Mouse (Mus musculus) intestine, embryonic 16.5 days (tissue): ENCODE results near the gene Vmn2r9. TPM values are rescaled to one million over a fixed set of nuclear protein-coding genes. Genes with fewer than 3 reads are reported as not detected.

Experiments used
- polyA plus RNA-seq: library from polyadenylated mRNA; unstranded; fragments of >200 nt; fragmentation: Nextera tagmentation; extraction: Ambion mirVana; gene quantifications from 2 replicates; pipeline ENCODE4 v1.2.1, GENCODE M21; 2015

Vmn2r9 gene
- polyA plus RNA-seq, 1 experiment from 2014 or later, result not detected

Other genes starting within 250 kb of the Vmn2r9 start
- 75.7 and 85.1 TPM in 2 replicates for gene Gak, start 222.8 kb downstream of the Vmn2r9 start, polyA plus RNA-seq
- 31.7 and 31.9 TPM in 2 replicates for gene Tmem175, start 222.8 kb downstream of the Vmn2r9 start, polyA plus RNA-seq
- gene Idua, start 192.3 kb downstream of the Vmn2r9 start, polyA plus RNA-seq, result 11.3 and 11.9 TPM in 2 replicates
- 11.3 and 14.0 TPM in 2 replicates for gene Dgkq, start 182.9 kb downstream of the Vmn2r9 start, polyA plus RNA-seq
- gene Slc26a1, start 177.0 kb downstream of the Vmn2r9 start, polyA plus RNA-seq, result 8.0 and 9.7 TPM in 2 replicates
- gene Fgfrl1, start 160.2 kb downstream of the Vmn2r9 start, polyA plus RNA-seq, result 8.5 and 9.7 TPM in 2 replicates
- gene Rnf212, start 77.6 kb downstream of the Vmn2r9 start, polyA plus RNA-seq, result 0.43 and 1.1 TPM in 2 replicates
- 2.3 and 4.0 TPM in 2 replicates for gene Tmed11, start 57.2 kb downstream of the Vmn2r9 start, polyA plus RNA-seq
- 0.02 TPM in 1 of 2 replicates, not detected in the other for gene Vmn2r8, start 43.8 kb downstream of the Vmn2r9 start, polyA plus RNA-seq
- gene Vmn2r10, start 153.9 kb upstream of the Vmn2r9 start, polyA plus RNA-seq, result not detected in 2 replicates
- gene Vmn2r11, start 207.0 kb upstream of the Vmn2r9 start, polyA plus RNA-seq, result not detected in 2 replicates
- not detected in 2 replicates for gene Vmn2r12, start 245.3 kb upstream of the Vmn2r9 start, polyA plus RNA-seq